Comparison of ENCODE assay signal across 16 mouse cellular contexts in genomic region chr6:117778027-117778426, GRCm38 (mm10).
DNase-seq lines count a peak whose midpoint lies in the region; ATAC-seq and TF ChIP-seq lines count a peak whose summit lies in the region.
"Had no signal": no experiment of that assay in that cellular context is flagged by ENCODE, and none has a peak within 500 bp of the region (broad histone marks: within the 10 kb centered on the region; RNA-seq: fewer than 3 reads in every experiment).

No protein-coding gene starts in this region.

- H3K27ac ChIP-seq in heart, adult 2 months: peak overlapping the region; percentile 79
- H3K27ac ChIP-seq in lung, embryonic 15.5 days: peak overlapping the region; percentile 48
- no peak overlapping the region for H3K27ac ChIP-seq in lung, postnatal 0 days (ENCODE audit: low read length)
- H3K27ac ChIP-seq in liver, embryonic 12.5 days: no peak overlapping the region
- H3K27ac ChIP-seq: forebrain, embryonic 15.5 days; hindbrain, embryonic 15.5 days; layer of hippocampus, adult 2 months; limb, embryonic 13.5 days; midbrain, embryonic 13.5 days had no signal

- H3K36me3 ChIP-seq in heart, adult 2 months (ENCODE audit: control insufficient read depth, insufficient read depth, low read length): no peaks in the 10 kb centered on the region
- H3K36me3 ChIP-seq in lung, embryonic 15.5 days: no peaks in the 10 kb centered on the region
- no peaks in the 10 kb centered on the region for H3K36me3 ChIP-seq in lung, postnatal 0 days (ENCODE audit: insufficient read depth, low read length)
- no peaks in the 10 kb centered on the region for H3K36me3 ChIP-seq in liver, embryonic 12.5 days
- H3K36me3 ChIP-seq: forebrain, embryonic 15.5 days; hindbrain, embryonic 15.5 days; limb, embryonic 13.5 days; midbrain, embryonic 13.5 days had no signal

- TF ChIP-seq POLR2A in heart, adult 2 months (IDR thresholded peaks at IDR 0.05; ENCODE audit: insufficient read depth, low read depth, low read length): no peak

- no peak overlapping the region for H3K9ac ChIP-seq in heart, adult 2 months (ENCODE audit: low read depth, low read length)
- no peak overlapping the region for H3K9ac ChIP-seq in lung, embryonic 15.5 days
- no peak overlapping the region for H3K9ac ChIP-seq in lung, postnatal 0 days (replicated peaks; ENCODE audit: low read depth)
- no peak overlapping the region for H3K9ac ChIP-seq in liver, embryonic 12.5 days
- H3K9ac ChIP-seq: forebrain, embryonic 15.5 days; hindbrain, embryonic 15.5 days; limb, embryonic 13.5 days; midbrain, embryonic 13.5 days had no signal

- H3K4me3 ChIP-seq in heart, adult 2 months: no peak overlapping the region
- no peak overlapping the region for H3K4me3 ChIP-seq in lung, embryonic 15.5 days
- no peak overlapping the region for H3K4me3 ChIP-seq in lung, postnatal 0 days (ENCODE audit: low read depth, low read length)
- H3K4me3 ChIP-seq in liver, embryonic 12.5 days: no peak overlapping the region
- H3K4me3 ChIP-seq: forebrain, embryonic 15.5 days; hindbrain, embryonic 15.5 days; layer of hippocampus, adult 2 months; limb, embryonic 13.5 days; midbrain, embryonic 13.5 days had no signal

- intact Hi-C loops in heart, adult 2 months (cut with DNase I): no loop called here

- 67% methylated on average over 2 of the region's 2 CpGs for WGBS in heart, adult 2 months
- 59% methylated on average over 2 of the region's 2 CpGs for WGBS in lung, embryonic 15.5 days
- WGBS in lung, postnatal 0 days: 58% methylated on average over 2 of the region's 2 CpGs
- 44% methylated on average over 2 of the region's 2 CpGs for WGBS in liver, embryonic 12.5 days (ENCODE audit: insufficient replicate concordance)

- H3K4me2 ChIP-seq in lung, embryonic 15.5 days: no peak overlapping the region
- H3K4me2 ChIP-seq in lung, postnatal 0 days (replicated peaks; ENCODE audit: low read depth, low read length): no peak overlapping the region
- no peak overlapping the region for H3K4me2 ChIP-seq in liver, embryonic 12.5 days
- H3K4me2 ChIP-seq: forebrain, embryonic 15.5 days; hindbrain, embryonic 15.5 days; limb, embryonic 13.5 days; midbrain, embryonic 13.5 days had no signal

- TF ChIP-seq EP300 in heart, adult 2 months (IDR thresholded peaks at IDR 0.05; ENCODE audit: insufficient read depth, low read depth, low read length): no peak
- no peak for TF ChIP-seq EP300 in lung, postnatal 0 days (IDR thresholded peaks at IDR 0.05)

- H3K79me2 ChIP-seq in heart, adult 2 months (replicated peaks; ENCODE audit: control insufficient read depth, insufficient read depth, low read length): no peaks in the 10 kb centered on the region

- peaks cover 10% of the 10 kb centered on the region for H3K4me1 ChIP-seq in heart, adult 2 months (ENCODE audit: control insufficient read depth, insufficient read depth, low read length)
- H3K4me1 ChIP-seq in lung, embryonic 15.5 days: no peaks in the 10 kb centered on the region
- H3K4me1 ChIP-seq in lung, postnatal 0 days (ENCODE audit: insufficient read depth, low read depth, low read length): no peaks in the 10 kb centered on the region
- H3K4me1 ChIP-seq in liver, embryonic 12.5 days: no peaks in the 10 kb centered on the region
- H3K4me1 ChIP-seq: forebrain, embryonic 15.5 days; limb, embryonic 13.5 days; midbrain, embryonic 13.5 days had no signal

- no peaks in the 10 kb centered on the region for H3K9me3 ChIP-seq in lung, embryonic 15.5 days
- no peaks in the 10 kb centered on the region for H3K9me3 ChIP-seq in lung, postnatal 0 days (ENCODE audit: low read length)
- no peaks in the 10 kb centered on the region for H3K9me3 ChIP-seq in liver, embryonic 12.5 days (replicated peaks)
- H3K9me3 ChIP-seq: forebrain, embryonic 15.5 days; hindbrain, embryonic 15.5 days; limb, embryonic 13.5 days; midbrain, embryonic 13.5 days had no signal

- ATAC-seq in lung, embryonic 15.5 days (ENCODE audit: borderline replicate concordance, extremely low read depth, low FRiP score, low TSS enrichment): no peak
- no peak for ATAC-seq in lung, postnatal 0 days
- 0 out of 2 replicates have a peak, but pooled peaks have one; percentile 30 for ATAC-seq in liver, embryonic 12.5 days
- ATAC-seq: forebrain, embryonic 15.5 days; midbrain, embryonic 13.5 days had no signal

- no peaks in the 10 kb centered on the region for H3K27me3 ChIP-seq in heart, adult 2 months (ENCODE audit: control insufficient read depth, insufficient read depth, low read length)
- H3K27me3 ChIP-seq in lung, embryonic 15.5 days: no peaks in the 10 kb centered on the region
- no peaks in the 10 kb centered on the region for H3K27me3 ChIP-seq in lung, postnatal 0 days (replicated peaks; ENCODE audit: insufficient read depth, low read length)
- H3K27me3 ChIP-seq in liver, embryonic 12.5 days (replicated peaks): no peaks in the 10 kb centered on the region
- H3K27me3 ChIP-seq: forebrain, embryonic 15.5 days; hindbrain, embryonic 15.5 days; limb, embryonic 13.5 days; midbrain, embryonic 13.5 days had no signal

- peak in 1 of 2 experiments; percentile 27 for DNase-seq in heart, adult 2 months
- DNase-seq in heart, adult 11 months: no peak
- DNase-seq in lung, postnatal 0 days (ENCODE audit: low spot score): no peak
- DNase-seq in thymus, postnatal 10 days (ENCODE audit: low spot score in 2 of 2): no peak
- DNase-seq in right cerebral cortex, postnatal 14 days: no peak
- DNase-seq: cerebellum, adult 11 months; cerebellum, adult 9-11 months; gastrocnemius, postnatal 10 days; thymus, postnatal 36 days had no signal

- TF ChIP-seq CTCF in heart, adult 2 months (IDR thresholded peaks at IDR 0.05): no peak
- TF ChIP-seq CTCF in lung, postnatal 0 days (IDR thresholded peaks at IDR 0.05): no peak

Comparison
In these comparisons a context has a peak if more than half of its experiments do, and no peak if none do; other contexts are left out.
1. H3K27ac ChIP-seq: peak in heart, adult 2 months (single experiment) and lung, embryonic 15.5 days (single experiment); none in lung, postnatal 0 days (single experiment) and liver, embryonic 12.5 days (single experiment).